ENCODE assay signal across 8 mouse cellular contexts in the genomic region with DNA sequence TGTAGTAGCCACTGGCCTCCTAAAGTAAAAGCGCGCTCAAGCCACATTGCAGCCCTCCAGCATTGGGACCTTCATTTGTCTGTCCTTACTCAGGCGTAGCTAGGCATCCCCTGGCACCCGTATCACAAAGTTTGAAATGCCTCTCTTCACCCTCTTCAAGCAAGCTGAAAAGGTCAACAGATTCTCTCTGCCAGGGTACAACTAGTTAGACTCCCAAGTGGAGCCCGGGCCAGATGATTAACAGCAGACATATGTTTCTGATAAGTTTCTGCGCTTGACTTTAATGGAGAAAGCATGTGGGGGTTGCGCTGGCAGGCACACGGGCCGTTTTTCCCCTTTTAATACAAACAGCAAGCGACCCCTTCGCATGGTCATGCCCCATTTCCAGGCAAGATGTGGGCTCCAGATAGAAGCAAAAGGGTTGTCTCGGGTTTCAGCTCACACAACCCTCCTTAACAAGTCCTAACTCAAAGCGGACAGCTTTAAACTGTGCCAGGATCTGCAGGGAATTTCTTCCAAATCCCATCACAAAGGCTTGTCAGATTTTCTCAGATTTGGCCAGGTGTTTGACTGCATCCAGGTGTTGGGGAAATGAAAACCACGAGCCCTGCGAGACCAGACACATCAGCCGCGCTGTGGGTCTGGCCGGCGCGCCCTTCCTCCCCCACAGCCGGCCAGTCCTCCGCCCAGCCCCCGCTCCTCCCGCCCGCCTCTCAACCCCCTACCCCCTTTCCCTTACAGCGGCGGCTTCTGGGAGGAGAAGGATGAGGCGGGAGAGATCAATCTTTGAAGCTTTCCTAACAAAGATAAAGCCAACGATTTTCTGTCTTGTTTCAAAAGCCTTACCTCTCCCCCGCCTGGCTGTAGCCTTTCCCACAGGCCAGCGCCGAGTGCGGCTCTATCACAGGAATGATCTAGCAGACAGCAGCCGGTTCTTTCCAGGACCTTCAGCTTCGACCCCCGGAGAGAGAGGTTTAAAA. TPM values are rescaled to one million over a fixed set of nuclear protein-coding genes. Genes with fewer than 3 reads are reported as not detected.
DNase-seq lines count a peak whose midpoint lies in the region; ATAC-seq lines count a peak whose summit lies in the region.

No protein-coding gene starts in this region.

- peak overlapping the region; percentile 86 for H3K4me2 ChIP-seq in heart, embryonic 14.5 days (ENCODE audit: low read length)

- peak overlapping the region; percentile 60 for H3K9ac ChIP-seq in heart, embryonic 14.5 days (ENCODE audit: low read length)

- no peaks in the 10 kb centered on the region for H3K27me3 ChIP-seq in heart, embryonic 14.5 days (ENCODE audit: control insufficient read depth, insufficient read depth, low read length)

- 2% methylated on average over 36 of the region's 36 CpGs for WGBS in heart, embryonic 14.5 days

- H3K27ac ChIP-seq in heart, embryonic 14.5 days (replicated peaks in 1 of 2; ENCODE audit: control insufficient read depth in 1 of 2, insufficient read depth in 1 of 2, low read depth in 2 of 2, low read length in 2 of 2): peak overlapping the region; percentile 24 to 59

- no peak for ATAC-seq in heart, embryonic 14.5 days (ENCODE audit: insufficient number of reproducible peaks, insufficient read depth, low FRiP score, low read depth)

- DNase-seq in thymus, postnatal 25 days: peak; percentile 8
- no peak for DNase-seq in thymus, postnatal 10 days (ENCODE audit: low spot score in 2 of 2)
- DNase-seq in embryo, embryonic 10 days (ENCODE audit: low spot score): peak; percentile 85
- DNase-seq in kidney, postnatal 4 days: peak; percentile 64 to 73
- DNase-seq in naive thymus-derived CD4-positive, alpha-beta T cell, adult 2 months (ENCODE audit: low read depth): peak; percentile 22
- no peak for DNase-seq in c-Kit-positive CD71-positive TER-119-positive erythroid progenitor cells, embryonic 14.5 days (ENCODE audit: low spot score)
- DNase-seq in right cerebral cortex, postnatal 14 days: no peak

- no peaks in the 10 kb centered on the region for H3K36me3 ChIP-seq in heart, embryonic 14.5 days (ENCODE audit: control insufficient read depth, insufficient read depth, low read length)

- H3K4me1 ChIP-seq in heart, embryonic 14.5 days (ENCODE audit: control insufficient read depth in 2 of 2, insufficient read depth in 2 of 2, low read length in 2 of 2): peaks cover 22 to 27% of the 10 kb centered on the region in 2 experiments

- H3K4me3 ChIP-seq in heart, embryonic 14.5 days (ENCODE audit: control insufficient read depth in 1 of 2, insufficient read depth in 1 of 2, low read depth in 1 of 2, low read length in 2 of 2): peak overlapping the region; percentile 18 to 31

- H3K9me3 ChIP-seq in heart, embryonic 14.5 days (ENCODE audit: control insufficient read depth, low read length): no peaks in the 10 kb centered on the region

RNA-seq across cellular contexts. Expression of gene Hes1, which starts 4.1 kb away (rescaled TPM):
- 23.1 and 25.4 TPM in 2 replicates for polyA plus RNA-seq in heart, embryonic 14.5 days (2014; fragmentation: Nextera tagmentation; extraction: Ambion mirVana)

Comparison
In these comparisons a context has a peak if more than half of its experiments do, and no peak if none do; other contexts are left out.
1. DNase-seq: peak in thymus, postnatal 25 days (single experiment), embryo, embryonic 10 days (single experiment), kidney, postnatal 4 days (2 of 2) and naive thymus-derived CD4-positive, alpha-beta T cell, adult 2 months (single experiment); none in thymus, postnatal 10 days (0 of 2), c-Kit-positive CD71-positive TER-119-positive erythroid progenitor cells, embryonic 14.5 days (single experiment) and right cerebral cortex, postnatal 14 days (single experiment).